Mouse (Mus musculus): ENCODE measurements around the gene Polr2c.

GRCm38 (mm10) chr8:94872576-94872975, 15.3 kb downstream of the Polr2c start:
- no peak for TF ChIP-seq CTCF (IDR thresholded peaks at IDR 0.05; ENCODE audit: borderline replicate concordance, extremely low read depth, insufficient read depth, insufficient read length)
- no peak for TF ChIP-seq POLR2A (IDR thresholded peaks at IDR 0.05; ENCODE audit: borderline replicate concordance, extremely low read depth, insufficient read depth, insufficient read length, poor library complexity, severe bottlenecking)
